29 mouse cellular contexts compared by ENCODE assay signal in the genomic region with DNA sequence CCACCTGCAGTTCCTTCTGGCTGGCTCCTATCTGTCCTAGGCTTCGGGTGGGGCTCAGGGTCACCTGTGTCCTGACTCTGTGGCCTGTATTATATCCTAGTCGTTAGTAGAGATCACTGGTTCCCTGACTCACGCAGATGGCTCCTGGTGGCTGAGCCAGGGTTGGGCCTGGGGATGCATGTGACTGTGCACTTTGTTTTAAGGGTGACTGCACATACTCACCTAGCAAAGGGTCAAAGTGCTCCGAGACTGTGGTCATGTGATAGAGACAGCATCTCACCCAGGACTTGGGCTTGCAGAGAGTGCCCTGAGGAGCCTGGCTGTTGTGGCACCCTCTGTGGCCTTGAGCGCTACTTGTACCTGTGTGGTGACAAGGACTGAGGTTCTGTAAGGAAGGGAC. TPM values are rescaled to one million over a fixed set of nuclear protein-coding genes. Genes with fewer than 3 reads are reported as not detected.
DNase-seq lines count a peak whose midpoint lies in the region; ATAC-seq and TF ChIP-seq lines count a peak whose summit lies in the region.
"Had no signal": no experiment of that assay in that cellular context is flagged by ENCODE, and none has a peak within 500 bp of the region (broad histone marks: within the 10 kb centered on the region; RNA-seq: fewer than 3 reads in every experiment).

No protein-coding gene starts in this region.

- DNase-seq in kidney, adult 18-20 months = peak; percentile 75
- peak; percentile 85 to 86 for DNase-seq in kidney, adult 8-10 months
- peak; percentile 73 for DNase-seq in kidney, postnatal 14 days
- peak; percentile 22 for DNase-seq in stomach, postnatal 0 days (ENCODE audit: low spot score)
- DNase-seq in frontal cortex, adult 2 months (ENCODE audit: extremely low spot score in 1 of 2, low spot score in 1 of 2) = no peak
- no peak for DNase-seq in embryo, embryonic 10.5 days (ENCODE audit: low spot score)
- DNase-seq: adrenal gland, postnatal 10 days; cerebellum, adult 11-12 months; cerebellum, postnatal 10 days; forebrain, postnatal 0 days; gastrocnemius, postnatal 25 days; heart, adult 11 months; heart, postnatal 36 days; layer of hippocampus, adult 9-11 months; lung, embryonic 14.5 days; lung, postnatal 14 days; right cerebral cortex, adult 18-20 months; right cerebral cortex, postnatal 4 days; thymus, postnatal 25 days had no signal

- no peak overlapping the region for H3K27ac ChIP-seq in kidney, embryonic 15.5 days
- no peak overlapping the region for H3K27ac ChIP-seq in stomach, postnatal 0 days (replicated peaks)
- H3K27ac ChIP-seq in forebrain, embryonic 15.5 days (replicated peaks) = no peak overlapping the region
- H3K27ac ChIP-seq: heart, embryonic 10.5 days; heart, embryonic 15.5 days; hindbrain, embryonic 13.5 days; liver, embryonic 15.5 days; midbrain, embryonic 10.5 days; midbrain, embryonic 15.5 days had no signal

- no peaks in the 10 kb centered on the region for H3K36me3 ChIP-seq in kidney, embryonic 15.5 days
- no peaks in the 10 kb centered on the region for H3K36me3 ChIP-seq in stomach, postnatal 0 days (ENCODE audit: control insufficient read depth, insufficient read depth, low read length)
- no peaks in the 10 kb centered on the region for H3K36me3 ChIP-seq in forebrain, embryonic 15.5 days
- H3K36me3 ChIP-seq: heart, embryonic 10.5 days; heart, embryonic 15.5 days; hindbrain, embryonic 13.5 days; liver, embryonic 15.5 days; midbrain, embryonic 10.5 days; midbrain, embryonic 15.5 days had no signal

- no peaks in the 10 kb centered on the region for H3K27me3 ChIP-seq in kidney, embryonic 15.5 days
- no peaks in the 10 kb centered on the region for H3K27me3 ChIP-seq in stomach, postnatal 0 days (ENCODE audit: control insufficient read depth, insufficient read depth, low read length)
- no peaks in the 10 kb centered on the region for H3K27me3 ChIP-seq in forebrain, embryonic 15.5 days
- H3K27me3 ChIP-seq: heart, embryonic 15.5 days; hindbrain, embryonic 13.5 days; liver, embryonic 15.5 days; midbrain, embryonic 15.5 days; Patski had no signal

- TF ChIP-seq CTCF in stomach, postnatal 0 days (IDR thresholded peaks at IDR 0.05; ENCODE audit: low read depth) = no peak

- H3K4me1 ChIP-seq in kidney, embryonic 15.5 days = peaks cover 43% of the 10 kb centered on the region
- H3K4me1 ChIP-seq in stomach, postnatal 0 days (replicated peaks; ENCODE audit: control insufficient read depth, insufficient read depth) = peaks cover 6% of the 10 kb centered on the region; the same call in 1 of the 2 replicates
- peaks cover 8% of the 10 kb centered on the region; the same call in 1 of the 2 replicates for H3K4me1 ChIP-seq in forebrain, embryonic 15.5 days

- no peak for TF ChIP-seq EP300 in stomach, postnatal 0 days (optimal IDR thresholded peaks at IDR 0.05)

- no peak overlapping the region for H3K9ac ChIP-seq in kidney, embryonic 15.5 days
- no peak overlapping the region for H3K9ac ChIP-seq in stomach, postnatal 0 days (ENCODE audit: low read length)
- no peak overlapping the region for H3K9ac ChIP-seq in forebrain, embryonic 15.5 days (replicated peaks)
- H3K9ac ChIP-seq: forebrain, postnatal 0 days; heart, embryonic 15.5 days; hindbrain, embryonic 13.5 days; liver, embryonic 15.5 days; lung, embryonic 14.5 days; midbrain, embryonic 15.5 days had no signal

- ATAC-seq in kidney, embryonic 15.5 days (replicated peaks; ENCODE audit: low FRiP score) = no peak
- peak; percentile 71 for ATAC-seq in stomach, postnatal 0 days (ENCODE audit: low FRiP score, low TSS enrichment)
- ATAC-seq in forebrain, embryonic 15.5 days (replicated peaks) = no peak
- ATAC-seq: forebrain, postnatal 0 days; midbrain, embryonic 15.5 days; Patski had no signal

- no peaks in the 10 kb centered on the region for H3K9me3 ChIP-seq in kidney, embryonic 15.5 days (replicated peaks)
- no peaks in the 10 kb centered on the region for H3K9me3 ChIP-seq in stomach, postnatal 0 days (ENCODE audit: control insufficient read depth, low read length)
- no peaks in the 10 kb centered on the region for H3K9me3 ChIP-seq in forebrain, embryonic 15.5 days
- H3K9me3 ChIP-seq: heart, embryonic 10.5 days; heart, embryonic 15.5 days; hindbrain, embryonic 13.5 days; liver, embryonic 15.5 days; midbrain, embryonic 10.5 days; midbrain, embryonic 15.5 days had no signal

- H3K4me3 ChIP-seq in kidney, embryonic 15.5 days (replicated peaks) = no peak overlapping the region
- no peak overlapping the region for H3K4me3 ChIP-seq in stomach, postnatal 0 days (ENCODE audit: low read depth, low read length)
- no peak overlapping the region for H3K4me3 ChIP-seq in forebrain, embryonic 15.5 days
- H3K4me3 ChIP-seq: erythroblast, embryonic 14.5 days; heart, embryonic 10.5 days; heart, embryonic 15.5 days; hindbrain, embryonic 13.5 days; liver, embryonic 15.5 days; midbrain, embryonic 10.5 days; midbrain, embryonic 15.5 days had no signal

- 76% methylated on average over 5 of the region's 5 CpGs for WGBS in kidney, embryonic 15.5 days
- WGBS in stomach, postnatal 0 days = 78% methylated on average over 5 of the region's 5 CpGs
- 89% methylated on average over 5 of the region's 5 CpGs for WGBS in forebrain, embryonic 15.5 days

- H3K4me2 ChIP-seq in kidney, embryonic 15.5 days = no peak overlapping the region
- no peak overlapping the region for H3K4me2 ChIP-seq in stomach, postnatal 0 days (replicated peaks; ENCODE audit: low read depth)
- H3K4me2 ChIP-seq in forebrain, embryonic 15.5 days (replicated peaks) = no peak overlapping the region
- H3K4me2 ChIP-seq: heart, embryonic 15.5 days; hindbrain, embryonic 13.5 days; liver, embryonic 15.5 days; lung, embryonic 14.5 days; midbrain, embryonic 15.5 days had no signal

RNA-seq across cellular contexts. Expression of a gene that starts 22.4 kb away (rescaled TPM):
- polyA plus RNA-seq in kidney, embryonic 15.5 days (2015; fragmentation: Nextera tagmentation; extraction: Ambion mirVana) = 10.8 and 11.3 TPM in 2 replicates
- polyA plus RNA-seq in stomach, postnatal 0 days (2015; fragmentation: Nextera tagmentation; extraction: Ambion mirVana) = 4.2 TPM in 2 replicates
- polyA plus RNA-seq in frontal cortex, adult 2 months (2012; rRNA removed) = 51.9 and 67.9 TPM in 2 replicates
- polyA plus RNA-seq in forebrain, embryonic 15.5 days (2015; fragmentation: Nextera tagmentation; extraction: Ambion mirVana) = 34.9 and 40.4 TPM in 2 replicates

Comparison
In these comparisons a context has a peak if more than half of its experiments do, and no peak if none do; other contexts are left out.
1. DNase-seq: peak in kidney, adult 18-20 months (single experiment), kidney, adult 8-10 months (2 of 2), kidney, postnatal 14 days (single experiment) and stomach, postnatal 0 days (single experiment); none in frontal cortex, adult 2 months (0 of 2) and embryo, embryonic 10.5 days (single experiment).